Mouse (Mus musculus) retina, adult 2 months (tissue): ENCODE measurements at regions not wholly inside any gene's neighbourhood (a gene's known extent, or its start where the extent isn't known, plus 50 kb on each side); places are given as distances from the start of the nearest gene placed in this dataset.

Experiments used
- DNase-seq: peaks from one replicate; pipeline ENCODE4 v3.0.0-alpha.2; 2012; ENCODE audit warnings: low read depth, low spot score

DNA sequence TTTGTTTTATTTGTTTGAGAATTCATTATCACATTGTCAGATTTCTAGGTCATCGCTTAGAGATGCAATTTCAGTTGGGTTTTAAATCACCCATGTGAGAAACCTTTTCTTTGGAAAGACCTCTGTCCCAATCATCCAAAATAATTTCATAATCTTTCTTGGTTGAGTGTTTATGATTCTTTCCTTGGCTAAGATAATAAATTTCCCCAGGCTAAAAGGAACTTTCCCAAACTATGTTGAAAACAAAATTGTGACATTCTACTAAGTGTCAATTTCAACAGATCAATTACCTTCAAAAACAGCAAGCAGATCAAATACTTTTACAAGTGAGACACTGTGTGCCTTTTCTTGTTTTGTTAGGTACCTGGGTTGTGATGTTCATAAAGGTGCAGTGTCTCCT, 80.0 kb upstream of the Acvr2a start:
- no peak for DNase-seq

DNA sequence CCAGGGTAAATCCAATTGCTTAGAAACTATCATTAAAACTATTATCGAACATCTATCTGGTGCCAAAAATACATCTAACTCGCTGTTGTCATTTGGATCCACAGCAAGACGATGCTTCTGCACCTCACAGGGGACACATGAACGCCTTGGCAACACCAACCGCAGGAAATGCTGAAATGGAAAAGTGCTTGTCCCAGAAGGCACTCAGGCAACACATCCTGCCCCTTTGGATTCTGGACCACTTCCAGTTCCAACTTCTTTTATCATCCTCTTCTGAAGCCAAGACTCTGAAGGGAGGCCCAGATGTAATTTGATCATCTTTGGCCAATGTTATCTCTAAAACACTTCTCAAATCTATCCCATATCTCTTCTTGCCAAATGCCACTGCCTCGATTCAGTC, 79.4 kb upstream of the Acvr2a start:
- DNase-seq = no peak

DNA sequence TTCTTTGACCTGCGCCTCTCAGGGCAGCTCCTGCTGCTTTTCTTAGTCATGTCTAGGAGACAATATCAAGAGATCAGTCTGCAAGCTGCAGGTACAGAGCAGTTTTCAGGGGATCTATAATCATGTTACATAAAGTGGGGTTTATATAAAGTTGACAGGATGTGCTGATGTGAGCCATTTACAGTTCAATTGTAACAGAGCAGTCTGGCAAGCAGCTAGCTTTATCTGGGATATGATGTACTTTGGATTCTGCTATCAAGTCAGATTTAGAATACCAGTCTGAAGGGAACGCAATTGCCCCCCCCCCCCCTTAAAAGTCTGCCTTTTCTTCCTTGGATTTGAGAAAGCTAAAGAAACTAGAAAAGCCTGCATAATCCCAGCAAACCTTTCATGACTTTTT, 77.6 kb upstream of the Acvr2a start:
- no peak for DNase-seq
